Mouse (Mus musculus) ES-E14 (cell line): ENCODE data around the gene Tha1. TPM values are rescaled to one million over a fixed set of nuclear protein-coding genes. Genes with fewer than 3 reads are reported as not detected.

Experiments
- DNase-seq: peaks from one replicate; pipeline ENCODE4 v3.0.0-alpha.2; 2013; ENCODE audit warnings: low read depth, low spot score
- H3K27ac ChIP-seq: 2 replicates; pipeline ENCODE4 v1.5.1; 2012; ENCODE audit warnings: low read depth, mild to moderate bottlenecking, low read length, moderate library complexity, mixed read lengths; ENCODE audit not compliant: poor library complexity, insufficient read depth, severe bottlenecking
- H3K36me3 ChIP-seq: 2 replicates; pipeline ENCODE4 v1.6.1; 2012; ENCODE audit warnings: mild to moderate bottlenecking, low read length, moderate library complexity, mixed read lengths; ENCODE audit not compliant: control insufficient read depth, poor library complexity, insufficient read depth, severe bottlenecking
- H3K4me1 ChIP-seq, 2 experiments: fragments of 150-350 bp in 1 of 2; sonication (generic) in 1 of 2; 2 replicates each; pipeline ENCODE4 v1.6.1; 2012; ENCODE audit warnings: low read length in 2 of 2, mild to moderate bottlenecking in 1 of 2, mixed read lengths in 1 of 2; ENCODE audit not compliant: control insufficient read depth in 2 of 2, insufficient read depth in 2 of 2, poor library complexity in 1 of 2
- H3K4me3 ChIP-seq, 2 experiments: fragments of 150-350 bp in 1 of 2; sonication (generic) in 1 of 2; 2 replicates each; pipeline ENCODE4 v1.5.1; 2012; ENCODE audit warnings: low read length in 2 of 2, low read depth in 1 of 2, mild to moderate bottlenecking in 1 of 2, mixed read lengths in 1 of 2; ENCODE audit not compliant: insufficient read depth in 1 of 2, poor library complexity in 1 of 2, severe bottlenecking in 1 of 2
- H3K9ac ChIP-seq: 2 replicates; pipeline ENCODE4 v1.6.1; 2012; ENCODE audit warnings: low read depth, mild to moderate bottlenecking, low read length, mixed read lengths; ENCODE audit not compliant: poor library complexity, insufficient read depth, severe bottlenecking
- H3K9me3 ChIP-seq: fragments of 150-350 bp; sonication (generic); 2 replicates; pipeline ENCODE4 v1.6.1; 2012; ENCODE audit warnings: low read depth, mild to moderate bottlenecking, low read length; ENCODE audit not compliant: control insufficient read depth, insufficient read depth
- CHD2 ChIP-seq: IDR thresholded peaks from 2 replicates; pipeline ENCODE4 v1.6.1; 2014; ENCODE audit warnings: mild to moderate bottlenecking, low read depth, low read length, inconsistent platforms
- HCFC1 ChIP-seq: IDR thresholded peaks from 2 replicates; pipeline ENCODE4 v1.6.1; 2012; ENCODE audit warnings: low read length, inconsistent platforms, borderline replicate concordance; ENCODE audit not compliant: insufficient read depth
- MAFK ChIP-seq: IDR thresholded peaks from 2 replicates; pipeline ENCODE4 v1.6.1; 2014; ENCODE audit warnings: mild to moderate bottlenecking, low read depth, low read length, inconsistent platforms; ENCODE audit not compliant: insufficient read depth
- ZC3H11A ChIP-seq: IDR thresholded peaks from 2 replicates; pipeline ENCODE4 v1.6.1; 2012; ENCODE audit warnings: low read depth, mild to moderate bottlenecking, inconsistent platforms, low read length, borderline replicate concordance
- ZNF384 ChIP-seq: IDR thresholded peaks from 2 replicates; pipeline ENCODE4 v1.6.1; 2012; ENCODE audit warnings: low read depth, low read length, inconsistent platforms
- in situ Hi-C, 2 experiments: fragments of 600-800 bp; cut with MboI; formaldehyde crosslinking; loops; one replicate each; pipeline ENCODE4 v1.15.1; 2025; ENCODE audit warnings: low sequenced_read_pairs in 2 of 2, inconsistent platforms in 1 of 2; ENCODE audit not compliant: unreplicated experiment in 2 of 2
- total RNA-seq: library from RNA; depleted of rRNA; stranded (reverse); fragments of 300-350 nt; gene quantifications from 2 replicates; pipeline ENCODE4 v1.2.3, GENCODE M21; 2012; rRNA removed

The Tha1 gene
- 1.2 and 3.1 TPM in 2 replicates for total RNA-seq

GRCm38 (mm10) chr11:117872861-117873608 is at the start of gene Tha1:
Gene Tha1, minus strand, starts transcription at chr11:117873481.
- DNase-seq, result no peak
- H3K4me3 ChIP-seq, result peak within 1 kb of the TSS; percentile 70 to 77
- in situ Hi-C loops, result loop anchor here in 1 of 2 experiments (5.0 to 25.0 kb wide), 2 partner anchors 209 to 364 kb away; partner anchors contain the start of gene Cyth1
- no peaks in the 10 kb centered on the region for H3K9me3 ChIP-seq
- no peak for TF ChIP-seq ZC3H11A
- TF ChIP-seq HCFC1, result peak; percentile 86
- H3K27ac ChIP-seq, result no peak within 1 kb of the TSS
- H3K9ac ChIP-seq, result peak within 1 kb of the TSS; percentile 49; the same call in 1 of the 2 replicates
- H3K4me1 ChIP-seq, result peaks cover 9 to 25% of the 10 kb centered on the region in 2 experiments
- no peaks in the 10 kb centered on the region for H3K36me3 ChIP-seq

GRCm38 (mm10) chr11:117919211-117919610 is 45.9 kb upstream of the Tha1 start:
- Histone ChIP-seq H3K36me3 (no peaks in the 10 kb centered on the region), H3K9ac (no peak overlapping the region), H3K9me3 (no peaks in the 10 kb centered on the region), H3K4me3 (no peak overlapping the region), H3K4me1 (peaks cover 3 to 14% of the 10 kb centered on the region in 2 experiments; a peak in 2 of 4 replicates), H3K27ac (no peak overlapping the region)
- in situ Hi-C loops, result no loop called here
- TF ChIP-seq CHD2 (no peak), ZC3H11A (no peak), MAFK (no peak), ZNF384 (no peak)
- DNase-seq, result no peak

- in situ Hi-C loops, result no loop called here
- no peak for DNase-seq
- no peaks in the 10 kb centered on the region for H3K36me3 ChIP-seq
Measured at GRCm38 (mm10) chr11:117918541-117918940, 45.3 kb upstream of the Tha1 start.

GRCm38 (mm10) chr11:117915837-117916236 is 42.6 kb upstream of the Tha1 start:
- Histone ChIP-seq H3K4me3 (no peak overlapping the region), H3K9me3 (no peaks in the 10 kb centered on the region), H3K9ac (no peak overlapping the region), H3K4me1 (peaks cover 2 to 11% of the 10 kb centered on the region in 2 experiments; a peak in 2 of 4 replicates), H3K27ac (no peak overlapping the region), H3K36me3 (no peaks in the 10 kb centered on the region)
- TF ChIP-seq HCFC1 (no peak), ZNF384 (no peak), MAFK (no peak), CHD2 (no peak), ZC3H11A (no peak)
- no peak for DNase-seq
- in situ Hi-C loops, result no loop called here

More at GRCm38 (mm10) chr11:117918541-117918940, 45.3 kb upstream of the Tha1 start:
- no peak overlapping the region for H3K9ac ChIP-seq
- no peak overlapping the region for H3K27ac ChIP-seq
- H3K4me3 ChIP-seq, result no peak overlapping the region
- TF ChIP-seq ZNF384 (no peak), HCFC1 (no peak), CHD2 (no peak), MAFK (no peak), ZC3H11A (no peak)
- no peaks in the 10 kb centered on the region for H3K9me3 ChIP-seq
- H3K4me1 ChIP-seq, result peaks cover 3 to 14% of the 10 kb centered on the region in 2 experiments; a peak in 2 of 4 replicates

- Histone ChIP-seq H3K36me3 (no peaks in the 10 kb centered on the region), H3K27ac (no peak overlapping the region), H3K9ac (no peak overlapping the region), H3K4me1 (peaks cover 2 to 11% of the 10 kb centered on the region in 2 experiments; a peak in 2 of 4 replicates), H3K4me3 (no peak overlapping the region), H3K9me3 (no peaks in the 10 kb centered on the region)
- DNase-seq, result no peak
- TF ChIP-seq CHD2 (no peak), ZC3H11A (no peak), ZNF384 (no peak), HCFC1 (no peak), MAFK (no peak)
- in situ Hi-C loops, result no loop called here
Measured at GRCm38 (mm10) chr11:117915341-117915740, 42.1 kb upstream of the Tha1 start.
